9 mouse cellular contexts compared by ENCODE assay signal in the genomic region with DNA sequence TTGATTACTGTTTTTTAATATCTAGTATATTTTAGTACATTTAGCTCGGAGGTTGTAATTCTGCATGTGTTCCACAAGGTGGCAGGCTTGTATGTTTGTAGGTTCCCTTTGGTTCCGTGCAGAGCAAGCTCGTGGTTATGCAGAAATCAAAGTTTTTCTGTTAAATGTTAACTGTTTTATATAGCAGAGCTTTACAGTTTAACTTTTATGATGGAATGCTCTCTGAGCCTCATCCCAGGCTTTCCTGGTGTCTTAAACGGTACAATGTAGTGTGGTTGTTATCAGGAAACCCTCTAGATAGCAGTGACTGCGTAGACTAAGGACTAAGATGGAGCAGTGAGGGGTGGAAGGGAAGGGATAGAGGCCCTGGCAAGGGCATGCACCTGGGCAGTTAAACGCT.
A peak's percentile ranks its signal among the peaks of the same experiment; 100 is the strongest.
DNase-seq lines count a peak whose midpoint lies in the region; ATAC-seq lines count a peak whose summit lies in the region.
"Had no signal": no experiment of that assay in that cellular context is flagged by ENCODE, and none has a peak within 500 bp of the region (broad histone marks: within the 10 kb centered on the region; RNA-seq: fewer than 3 reads in every experiment).

No protein-coding gene starts in this region.

- 37% methylated on average over 6 of the region's 6 CpGs for WGBS in midbrain, embryonic 13.5 days
- WGBS in midbrain, embryonic 10.5 days, result 42% methylated on average over 6 of the region's 6 CpGs

- no peaks in the 10 kb centered on the region for H3K9me3 ChIP-seq in midbrain, embryonic 13.5 days
- no peaks in the 10 kb centered on the region for H3K9me3 ChIP-seq in midbrain, embryonic 10.5 days (replicated peaks)

- no peak overlapping the region for H3K4me2 ChIP-seq in midbrain, embryonic 13.5 days (replicated peaks)

- H3K36me3 ChIP-seq in midbrain, embryonic 13.5 days, result 0 out of 2 replicates have a peak, but pooled peaks cover 3% of the 10 kb centered on the region
- peaks cover 4% of the 10 kb centered on the region; the same call in 1 of the 2 replicates for H3K36me3 ChIP-seq in midbrain, embryonic 10.5 days
- H3K36me3 ChIP-seq: G1E had no signal

- no peak overlapping the region for H3K27ac ChIP-seq in midbrain, embryonic 13.5 days
- H3K27ac ChIP-seq in midbrain, embryonic 10.5 days (replicated peaks), result no peak overlapping the region

- no peak overlapping the region for H3K9ac ChIP-seq in midbrain, embryonic 13.5 days (replicated peaks)

- no peak for DNase-seq in cerebellum, adult 11-12 months
- no peak for DNase-seq in midbrain, embryonic 10.5 days (ENCODE audit: low spot score)
- DNase-seq in induced T-regulatory cell, adult 2 months (ENCODE audit: low read depth), result peak; percentile 69
- DNase-seq in layer of hippocampus, adult 9-11 months, result no peak

- H3K27me3 ChIP-seq in midbrain, embryonic 13.5 days, result no peaks in the 10 kb centered on the region
- no peaks in the 10 kb centered on the region for H3K27me3 ChIP-seq in midbrain, embryonic 10.5 days (ENCODE audit: low read depth, poor library complexity, severe bottlenecking)

- ATAC-seq in cerebellum, adult (ENCODE audit: insufficient number of reproducible peaks, low FRiP score, low TSS enrichment), result peak; percentile 57; the same call in 1 of the 2 replicates
- peak; percentile 37; the same call in 1 of the 2 replicates for ATAC-seq in midbrain, embryonic 13.5 days
- peak; percentile 74 for ATAC-seq in common myeloid progenitor, adult 5-6 weeks (replicated peaks; ENCODE audit: low read depth, poor library complexity, severe bottlenecking)
- 0 out of 2 replicates have a peak, but pooled peaks have one; percentile 61 for ATAC-seq in megakaryocyte-erythroid progenitor cell, adult 5-6 weeks (replicated peaks; ENCODE audit: low FRiP score, low TSS enrichment, poor library complexity, severe bottlenecking)

- no peaks in the 10 kb centered on the region for H3K4me1 ChIP-seq in midbrain, embryonic 13.5 days (replicated peaks)
- H3K4me1 ChIP-seq in midbrain, embryonic 10.5 days, result peaks cover 2% of the 10 kb centered on the region; the same call in 1 of the 2 replicates

- no peak overlapping the region for H3K4me3 ChIP-seq in midbrain, embryonic 13.5 days (replicated peaks)
- no peak overlapping the region for H3K4me3 ChIP-seq in midbrain, embryonic 10.5 days
